Mouse (Mus musculus): ENCODE results near the gene Gm20388. TPM values are rescaled to one million over a fixed set of nuclear protein-coding genes. Genes with fewer than 3 reads are reported as not detected.
A peak's percentile ranks its signal among the peaks of the same experiment; 100 is the strongest.
"Not testable (repeated sequence)": the region's sequence is repeated elsewhere in the genome, so short reads cannot be mapped to it uniquely, and the experiment has no call there.

The Gm20388 gene
- polyA plus RNA-seq, 1 experiment from 2014 or later = not detected

DNA sequence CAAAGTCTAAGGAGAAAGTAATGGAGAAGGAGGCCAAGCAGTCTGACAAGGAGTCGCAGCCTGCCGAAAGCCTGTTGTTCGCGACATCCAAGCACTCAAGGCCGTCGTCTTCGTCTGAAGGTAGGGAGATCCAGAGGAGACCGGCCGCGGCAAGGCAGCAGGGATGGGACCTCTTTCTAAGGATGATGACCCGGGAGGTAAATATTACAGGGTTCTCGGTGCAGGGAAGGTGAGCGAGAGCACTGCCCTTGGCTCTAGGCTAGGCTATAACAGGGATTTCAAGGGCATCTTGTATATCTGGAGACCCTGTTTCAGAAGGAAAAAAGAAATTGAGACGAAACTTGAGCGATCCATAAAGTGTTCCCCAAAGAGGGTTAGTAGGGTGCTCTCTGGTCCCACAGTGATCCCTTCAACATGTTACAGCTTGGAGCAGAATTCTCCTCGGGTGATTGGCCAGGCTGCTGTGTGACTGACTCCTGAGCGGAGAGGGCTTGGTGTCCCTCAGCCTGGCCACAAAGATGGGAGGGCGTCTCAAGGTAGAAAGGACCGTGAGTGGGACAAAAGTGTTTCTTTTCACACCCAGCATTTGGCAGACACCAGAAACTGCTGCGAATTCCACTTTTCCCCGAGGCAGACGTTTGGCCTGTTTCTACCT lies 3302.6 kb downstream of the Gm20388 start:
- Histone ChIP-seq H3K36me3 (ENCODE audit: control insufficient read depth, insufficient read depth, low read length) (peaks cover 6% of the 10 kb centered on the region), H3K27ac (replicated peaks) (peak overlapping the region; percentile 81; the same call in 1 of the 2 replicates), H3K4me3 (ENCODE audit: low read depth, low read length) (peak overlapping the region; percentile 81), H3K9me3 (ENCODE audit: control insufficient read depth, low read length) (no peaks in the 10 kb centered on the region), H3K9ac (ENCODE audit: low read length) (peak overlapping the region; percentile 92), H3K4me1 (replicated peaks; ENCODE audit: control insufficient read depth, insufficient read depth) (peaks cover 8% of the 10 kb centered on the region; the same call in 1 of the 2 replicates), H3K4me2 (replicated peaks; ENCODE audit: low read depth) (peak overlapping the region; percentile 88), H3K27me3 (ENCODE audit: control insufficient read depth, insufficient read depth, low read length) (no peaks in the 10 kb centered on the region)
- DNase-seq (ENCODE audit: low spot score) (no peak), ATAC-seq (ENCODE audit: low FRiP score, low TSS enrichment) (peak; percentile 10)
- 14% methylated on average over 22 of the region's 22 CpGs for WGBS
- no peak for TF ChIP-seq CTCF (IDR thresholded peaks at IDR 0.05; ENCODE audit: low read depth)
- TF ChIP-seq EP300 (optimal IDR thresholded peaks at IDR 0.05) = no peak

DNA sequence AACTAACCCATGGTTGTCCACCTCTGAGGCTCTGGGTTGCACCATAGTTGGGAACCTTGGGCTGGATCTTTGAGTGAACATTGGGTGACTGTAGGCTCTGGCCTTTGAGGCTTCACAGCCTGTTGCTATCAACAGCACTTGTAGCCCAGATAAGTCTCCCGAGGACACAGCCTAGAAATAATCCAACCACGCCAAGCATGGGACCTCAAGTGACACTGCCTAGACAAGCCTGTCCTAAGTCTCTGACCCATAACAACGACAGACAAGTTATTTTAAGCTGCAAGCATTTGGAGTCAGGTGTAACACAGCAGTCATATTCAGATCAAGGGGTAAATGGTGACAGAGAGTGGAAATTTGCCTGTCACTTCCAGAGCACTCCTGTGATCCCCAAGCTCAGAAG lies 3304.8 kb downstream of the Gm20388 start:
- Histone ChIP-seq H3K9ac (ENCODE audit: low read length) (no peak overlapping the region), H3K9me3 (ENCODE audit: control insufficient read depth, low read length) (no peaks in the 10 kb centered on the region), H3K4me1 (replicated peaks; ENCODE audit: control insufficient read depth, insufficient read depth) (peaks cover 8% of the 10 kb centered on the region; the same call in 1 of the 2 replicates), H3K4me3 (ENCODE audit: low read depth, low read length) (no peak overlapping the region), H3K27me3 (ENCODE audit: control insufficient read depth, insufficient read depth, low read length) (no peaks in the 10 kb centered on the region), H3K36me3 (ENCODE audit: control insufficient read depth, insufficient read depth, low read length) (no peaks in the 10 kb centered on the region), H3K4me2 (replicated peaks; ENCODE audit: low read depth) (no peak overlapping the region), H3K27ac (replicated peaks) (no peak overlapping the region)
- ATAC-seq (ENCODE audit: low FRiP score, low TSS enrichment) (no peak), DNase-seq (ENCODE audit: low spot score) (no peak)
- TF ChIP-seq EP300 (optimal IDR thresholded peaks at IDR 0.05) (no peak), CTCF (IDR thresholded peaks at IDR 0.05; ENCODE audit: low read depth) (no peak)
- WGBS = 80% methylated on average over 3 of the region's 3 CpGs

DNA sequence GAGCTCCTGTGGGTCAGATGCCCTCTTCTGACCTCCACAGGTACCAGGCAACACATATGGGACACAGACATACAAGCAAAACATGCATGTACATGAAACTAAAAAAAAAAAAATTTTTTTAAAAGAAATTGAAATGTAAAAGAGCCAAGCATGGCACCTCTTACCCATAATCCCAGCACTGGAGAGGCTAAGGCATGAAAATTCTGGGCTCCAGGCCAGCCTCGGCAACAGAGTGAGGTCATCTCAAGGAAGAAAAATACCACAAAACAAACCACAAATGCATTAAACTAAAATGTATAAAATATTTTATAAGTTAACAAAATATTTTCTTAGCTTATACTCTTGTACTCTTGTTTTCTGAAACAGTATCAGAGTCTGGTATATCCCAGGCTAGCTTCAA lies 3310.3 kb downstream of the Gm20388 start:
- H3K9me3 ChIP-seq (ENCODE audit: control insufficient read depth, low read length) = no peaks in the 10 kb centered on the region
- no peaks in the 10 kb centered on the region for H3K36me3 ChIP-seq (ENCODE audit: control insufficient read depth, insufficient read depth, low read length)
- no peak for ATAC-seq (ENCODE audit: low FRiP score, low TSS enrichment)
- no peak overlapping the region for H3K4me3 ChIP-seq (ENCODE audit: low read depth, low read length)
- no peak overlapping the region for H3K9ac ChIP-seq (ENCODE audit: low read length)
- TF ChIP-seq EP300 (optimal IDR thresholded peaks at IDR 0.05) (no peak), CTCF (IDR thresholded peaks at IDR 0.05; ENCODE audit: low read depth) (no peak)
- H3K4me2 ChIP-seq (replicated peaks; ENCODE audit: low read depth) = no peak overlapping the region
- 48% methylated on average over 1 of the region's 1 CpGs for WGBS
- H3K27me3 ChIP-seq (ENCODE audit: control insufficient read depth, insufficient read depth, low read length) = no peaks in the 10 kb centered on the region
- DNase-seq (ENCODE audit: low spot score) = no peak
- H3K27ac ChIP-seq (replicated peaks) = no peak overlapping the region
- H3K4me1 ChIP-seq (replicated peaks; ENCODE audit: control insufficient read depth, insufficient read depth) = peaks cover 4% of the 10 kb centered on the region; the same call in 1 of the 2 replicates

DNA sequence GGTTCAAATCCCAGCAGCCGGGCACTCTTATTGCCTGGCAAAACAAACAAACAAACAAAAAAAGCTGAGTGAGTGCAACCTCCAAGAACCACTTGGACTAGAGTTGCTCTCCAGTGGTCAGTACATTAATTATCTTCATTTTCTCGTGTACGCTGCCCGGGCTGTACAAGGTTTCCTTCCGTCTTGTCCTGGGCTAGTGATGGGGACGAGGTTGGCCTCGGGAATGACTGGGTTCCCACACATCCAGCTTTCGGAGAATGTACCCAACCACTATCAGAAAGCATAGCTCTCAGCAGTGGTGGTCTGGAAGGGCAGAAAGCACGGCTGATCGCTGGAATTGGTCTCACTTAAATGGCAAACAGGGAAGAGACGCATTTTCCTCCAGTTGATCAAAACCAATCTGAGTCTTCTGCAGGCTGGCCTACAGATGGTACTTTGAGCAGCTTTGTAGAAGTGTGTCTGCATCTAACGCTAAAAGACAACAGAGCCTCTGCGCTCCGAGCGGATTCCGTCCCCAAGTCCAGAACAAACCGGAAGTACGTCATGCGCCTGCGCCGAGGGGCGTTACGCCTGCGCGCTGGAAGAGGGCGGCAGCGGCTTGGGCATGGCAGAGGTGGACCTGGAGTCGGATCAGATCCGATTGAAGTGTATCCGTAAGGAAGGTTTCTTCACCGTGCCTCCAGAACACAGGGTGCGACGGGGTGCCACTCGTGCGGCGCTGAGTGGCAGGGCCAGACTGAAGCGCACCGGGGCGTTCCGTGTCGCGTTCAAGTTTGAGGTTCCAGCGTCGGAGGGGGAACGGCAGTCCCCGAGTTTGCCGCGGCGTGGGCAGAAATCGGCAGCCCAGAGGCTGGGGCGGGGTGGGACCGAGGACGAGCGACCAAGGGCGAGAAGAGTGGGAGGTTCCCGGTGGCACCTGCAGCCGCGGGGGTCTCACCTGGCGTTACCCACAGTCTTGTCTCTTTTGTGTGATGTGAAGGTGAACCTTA lies 3313.9 kb downstream of the Gm20388 start, which contains the start of gene Cdk10:
Gene Cdk10, plus strand, starts transcription at position 565 of the 989 bp plus-strand sequence.
- TF ChIP-seq EP300 (optimal IDR thresholded peaks at IDR 0.05) = no peak
- peak; percentile 32; the same call in 1 of the 2 replicates for TF ChIP-seq CTCF (IDR thresholded peaks at IDR 0.05; ENCODE audit: low read depth)

GRCm38 (mm10) chr8:123228416-123228815 lies 3317.8 kb downstream of the Gm20388 start:
- DNase-seq (ENCODE audit: low spot score) = no peak
- no peaks in the 10 kb centered on the region for H3K27me3 ChIP-seq (ENCODE audit: control insufficient read depth, insufficient read depth, low read length)
- no peak for ATAC-seq (ENCODE audit: low FRiP score, low TSS enrichment)
- no peak overlapping the region for H3K4me2 ChIP-seq (replicated peaks; ENCODE audit: low read depth)
- H3K9me3 ChIP-seq (ENCODE audit: control insufficient read depth, low read length) = no peaks in the 10 kb centered on the region
- no peak overlapping the region for H3K27ac ChIP-seq (replicated peaks)
- no peak overlapping the region for H3K9ac ChIP-seq (ENCODE audit: low read length)
- TF ChIP-seq CTCF (IDR thresholded peaks at IDR 0.05; ENCODE audit: low read depth) = no peak
- TF ChIP-seq EP300 (optimal IDR thresholded peaks at IDR 0.05) = no peak
- peaks cover 4% of the 10 kb centered on the region; the same call in 1 of the 2 replicates for H3K4me1 ChIP-seq (replicated peaks; ENCODE audit: control insufficient read depth, insufficient read depth)
- peaks cover 7% of the 10 kb centered on the region; the same call in 1 of the 2 replicates for H3K36me3 ChIP-seq (ENCODE audit: control insufficient read depth, insufficient read depth, low read length)
- 100% methylated on average over 1 of the region's 1 CpGs for WGBS
- H3K4me3 ChIP-seq (ENCODE audit: low read depth, low read length) = no peak overlapping the region

More for the DNA sequence above, 3313.9 kb downstream of the Gm20388 start, which contains the start of gene Cdk10:
- Histone ChIP-seq H3K9ac (ENCODE audit: low read length) (peak within 1 kb of the TSS; percentile 84), H3K36me3 (ENCODE audit: control insufficient read depth, insufficient read depth, low read length) (peaks cover 7% of the 10 kb centered on the region; the same call in 1 of the 2 replicates), H3K27ac (replicated peaks) (peak within 1 kb of the TSS; percentile 81), H3K9me3 (ENCODE audit: control insufficient read depth, low read length) (no peaks in the 10 kb centered on the region), H3K4me2 (replicated peaks; ENCODE audit: low read depth) (peak within 1 kb of the TSS; percentile 80), H3K27me3 (ENCODE audit: control insufficient read depth, insufficient read depth, low read length) (no peaks in the 10 kb centered on the region), H3K4me1 (replicated peaks; ENCODE audit: control insufficient read depth, insufficient read depth) (peaks cover 4% of the 10 kb centered on the region; the same call in 1 of the 2 replicates), H3K4me3 (ENCODE audit: low read depth, low read length) (peak within 1 kb of the TSS; percentile 80)
- DNase-seq (ENCODE audit: low spot score) = peak; percentile 95
- WGBS = 2% methylated on average over 57 of the region's 59 CpGs
- peak; percentile 90 for ATAC-seq (ENCODE audit: low FRiP score, low TSS enrichment)

GRCm38 (mm10) chr8:123230326-123230725 lies 3319.7 kb downstream of the Gm20388 start:
- not testable (repeated sequence) for DNase-seq (ENCODE audit: low spot score); H3K36me3 ChIP-seq (ENCODE audit: control insufficient read depth, insufficient read depth, low read length); ATAC-seq (ENCODE audit: low FRiP score, low TSS enrichment); H3K27me3 ChIP-seq (ENCODE audit: control insufficient read depth, insufficient read depth, low read length); H3K27ac ChIP-seq (replicated peaks); H3K9ac ChIP-seq (ENCODE audit: low read length); H3K4me1 ChIP-seq (replicated peaks; ENCODE audit: control insufficient read depth, insufficient read depth); H3K9me3 ChIP-seq (ENCODE audit: control insufficient read depth, low read length); H3K4me2 ChIP-seq (replicated peaks; ENCODE audit: low read depth); H3K4me3 ChIP-seq (ENCODE audit: low read depth, low read length)
- WGBS = 81% methylated on average over 11 of the region's 11 CpGs
